Mouse (Mus musculus) thymus, postnatal 0 days (tissue): Measurements from ENCODE around the gene Vcan. TPM values are rescaled to one million over a fixed set of nuclear protein-coding genes. Genes with fewer than 3 reads are reported as not detected.

Experiments
- DNase-seq: peaks from one replicate; pipeline ENCODE4 v3.0.0-alpha.2; 2015; ENCODE audit warnings: low spot score
- polyA plus RNA-seq: library from polyadenylated mRNA; unstranded; fragments of >200 nt; fragmentation: Nextera tagmentation; extraction: Ambion mirVana; gene quantifications from 2 replicates; pipeline ENCODE4 v1.2.1, GENCODE M21; 2015

The Vcan gene
- polyA plus RNA-seq, 1 experiment from 2014 or later: 1.9 TPM

DNA sequence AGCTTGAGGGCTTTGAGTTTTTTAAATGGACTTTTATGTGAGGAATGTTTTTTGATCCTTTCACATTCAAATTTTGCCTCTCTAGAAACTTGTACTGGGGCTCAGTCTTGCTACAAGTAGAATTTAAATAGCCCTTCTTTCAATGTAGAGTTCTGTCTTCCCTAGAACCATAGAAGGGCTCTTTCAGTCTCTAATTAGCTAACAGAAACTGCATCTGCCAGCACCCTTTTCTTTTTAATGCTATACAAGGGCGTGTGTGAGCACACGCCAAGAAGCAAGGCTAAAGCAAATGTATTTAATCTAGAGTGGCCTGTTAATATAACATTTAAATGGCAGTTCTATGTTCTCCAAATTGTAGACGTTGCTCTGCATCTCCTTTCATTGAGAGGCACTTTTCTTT lies 134.9 kb downstream of the Vcan start:
- no peak for DNase-seq

Other genes with a start within 250 kb of the Vcan start
- gene Hapln1, start 202.7 kb downstream of the Vcan start, polyA plus RNA-seq: 0.10 and 0.19 TPM in 2 replicates